Mouse (Mus musculus) bone marrow, adult 2 months (tissue): Measurements from ENCODE around the gene Btg1.

Source experiments
- CTCF ChIP-seq: fragments of 200-500 bp; IDR thresholded peaks from 2 replicates; pipeline ENCODE4 v1.5.1; 2011; ENCODE audit warnings: low read length, control low read depth; ENCODE audit not compliant: control insufficient read depth, insufficient read depth
- POLR2A ChIP-seq: fragments of 200-500 bp; IDR thresholded peaks from 2 replicates; pipeline ENCODE4 v1.6.1; 2011; ENCODE audit warnings: low read depth, mild to moderate bottlenecking, control low read depth, low read length, borderline replicate concordance; ENCODE audit not compliant: control insufficient read depth

GRCm38 (mm10) chr10:96589781-96590180 is 27.0 kb upstream of the Btg1 start:
- TF ChIP-seq CTCF: no peak
- TF ChIP-seq POLR2A: no peak
